Mouse (Mus musculus): ENCODE results near the gene Scnm1. TPM values are rescaled to one million over a fixed set of nuclear protein-coding genes. Genes with fewer than 3 reads are reported as not detected.
A peak's percentile ranks its signal among the peaks of the same experiment; 100 is the strongest.

The Scnm1 gene
- polyA plus RNA-seq, 1 experiment = 25.2 TPM

DNA sequence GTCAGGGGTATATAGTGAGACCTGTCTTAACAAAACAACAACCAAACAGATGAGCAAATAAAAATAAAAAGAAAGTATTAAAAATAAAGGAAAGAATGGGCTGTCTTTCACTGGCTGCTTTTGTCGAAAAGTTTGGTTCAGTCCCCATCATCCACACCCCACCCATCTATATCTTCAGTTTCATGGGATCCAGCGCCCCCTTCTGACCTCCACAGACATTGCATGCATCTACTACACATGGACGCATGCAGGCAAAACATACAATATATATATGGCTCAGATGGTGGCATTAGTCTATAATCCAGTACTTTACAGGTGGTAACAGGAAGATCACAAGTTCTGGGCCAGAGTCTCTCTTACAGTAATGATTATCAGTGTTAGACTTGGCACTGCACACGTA is 20.1 kb upstream of the Scnm1 start:
- Histone ChIP-seq H3K27me3 (ENCODE audit: control insufficient read depth, insufficient read depth, low read length) (no peaks in the 10 kb centered on the region), H3K4me3 (ENCODE audit: extremely low read depth, insufficient read depth, insufficient read length) (no peak overlapping the region), H3K36me3 (ENCODE audit: control insufficient read depth, insufficient read depth, low read length) (no peaks in the 10 kb centered on the region), H3K4me1 (ENCODE audit: control insufficient read depth, insufficient read depth, insufficient read length) (no peaks in the 10 kb centered on the region), H3K27ac (ENCODE audit: insufficient read depth, low read length) (no peak overlapping the region)
- DNase-seq (ENCODE audit: low read depth in 1 of 2, low spot score in 2 of 2) = peak in 1 of 2 experiments; percentile 62
- peak; percentile 67; the same call in 1 of the 2 replicates for TF ChIP-seq CTCF (IDR thresholded peaks at IDR 0.05; ENCODE audit: extremely low read depth, insufficient read depth, insufficient read length, insufficient replicate concordance)
- TF ChIP-seq POLR2A (IDR thresholded peaks at IDR 0.05; ENCODE audit: low read depth, low read length) = no peak
- 34% methylated on average over 4 of the region's 4 CpGs for WGBS

DNA sequence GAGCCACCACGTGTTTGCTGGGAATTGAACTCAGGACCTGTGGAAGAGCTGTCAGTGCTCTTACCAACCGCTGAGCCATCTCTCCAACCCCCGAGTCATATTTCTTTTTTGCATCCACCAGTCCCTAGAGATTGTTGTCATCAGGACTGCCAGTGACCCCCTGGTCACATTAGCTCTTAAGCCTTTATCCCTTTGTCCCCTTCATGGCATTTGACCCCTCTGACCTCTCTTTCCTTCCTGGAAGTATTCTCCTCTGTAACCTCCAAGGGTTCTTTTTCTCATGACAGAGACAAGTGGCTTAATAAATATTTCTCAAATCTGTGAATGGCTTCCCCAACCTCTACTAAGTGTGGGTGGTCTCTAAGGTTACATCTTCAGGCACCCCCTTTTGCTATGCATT is 14.1 kb upstream of the Scnm1 start:
- Histone ChIP-seq H3K27ac (ENCODE audit: insufficient read depth, low read length) (no peak overlapping the region), H3K27me3 (ENCODE audit: control insufficient read depth, insufficient read depth, low read length) (no peaks in the 10 kb centered on the region), H3K36me3 (ENCODE audit: control insufficient read depth, insufficient read depth, low read length) (no peaks in the 10 kb centered on the region), H3K4me3 (ENCODE audit: extremely low read depth, insufficient read depth, insufficient read length) (no peak overlapping the region), H3K4me1 (ENCODE audit: control insufficient read depth, insufficient read depth, insufficient read length) (no peaks in the 10 kb centered on the region)
- no peak for DNase-seq (ENCODE audit: low read depth in 1 of 2, low spot score in 2 of 2)
- TF ChIP-seq CTCF (IDR thresholded peaks at IDR 0.05; ENCODE audit: extremely low read depth, insufficient read depth, insufficient read length, insufficient replicate concordance) (no peak), POLR2A (IDR thresholded peaks at IDR 0.05; ENCODE audit: low read depth, low read length) (no peak)
- WGBS = 78% methylated on average over 3 of the region's 3 CpGs

DNA sequence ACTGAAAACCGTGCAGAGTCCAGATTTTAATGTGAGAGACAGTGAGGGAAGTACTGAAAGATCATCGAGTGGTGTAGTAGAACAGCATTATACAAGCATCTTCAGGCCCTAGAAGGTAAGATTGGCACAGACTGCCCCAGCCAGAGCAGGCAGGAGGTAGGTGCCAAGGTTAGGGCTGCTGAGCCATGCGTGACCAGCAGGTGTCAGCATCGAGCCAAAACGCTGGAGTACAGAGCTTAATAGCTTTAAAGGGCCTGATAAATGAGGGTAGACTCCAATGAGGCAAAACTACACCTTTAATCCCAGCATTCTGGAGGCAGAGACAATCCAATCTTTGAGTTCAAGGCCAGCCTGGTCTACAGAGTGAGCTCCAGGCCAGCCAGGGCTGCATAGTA is 8.8 kb upstream of the Scnm1 start:
- H3K4me1 ChIP-seq (ENCODE audit: control insufficient read depth, insufficient read depth, insufficient read length) = peaks cover 17% of the 10 kb centered on the region; the same call in 1 of the 2 replicates
- peak overlapping the region; percentile 82; the same call in 1 of the 2 replicates for H3K4me3 ChIP-seq (ENCODE audit: extremely low read depth, insufficient read depth, insufficient read length)
- no peak for TF ChIP-seq POLR2A (IDR thresholded peaks at IDR 0.05; ENCODE audit: low read depth, low read length)
- peak; percentile 96 for TF ChIP-seq CTCF (IDR thresholded peaks at IDR 0.05; ENCODE audit: extremely low read depth, insufficient read depth, insufficient read length, insufficient replicate concordance)
- H3K36me3 ChIP-seq (ENCODE audit: control insufficient read depth, insufficient read depth, low read length) = peaks cover 12% of the 10 kb centered on the region
- WGBS = 7% methylated on average over 5 of the region's 5 CpGs
- DNase-seq (ENCODE audit: low read depth in 1 of 2, low spot score in 2 of 2) = peak; percentile 75 to 88
- no peaks in the 10 kb centered on the region for H3K27me3 ChIP-seq (ENCODE audit: control insufficient read depth, insufficient read depth, low read length)
- H3K27ac ChIP-seq (ENCODE audit: insufficient read depth, low read length) = peak overlapping the region; percentile 94; the same call in 1 of the 2 replicates

DNA sequence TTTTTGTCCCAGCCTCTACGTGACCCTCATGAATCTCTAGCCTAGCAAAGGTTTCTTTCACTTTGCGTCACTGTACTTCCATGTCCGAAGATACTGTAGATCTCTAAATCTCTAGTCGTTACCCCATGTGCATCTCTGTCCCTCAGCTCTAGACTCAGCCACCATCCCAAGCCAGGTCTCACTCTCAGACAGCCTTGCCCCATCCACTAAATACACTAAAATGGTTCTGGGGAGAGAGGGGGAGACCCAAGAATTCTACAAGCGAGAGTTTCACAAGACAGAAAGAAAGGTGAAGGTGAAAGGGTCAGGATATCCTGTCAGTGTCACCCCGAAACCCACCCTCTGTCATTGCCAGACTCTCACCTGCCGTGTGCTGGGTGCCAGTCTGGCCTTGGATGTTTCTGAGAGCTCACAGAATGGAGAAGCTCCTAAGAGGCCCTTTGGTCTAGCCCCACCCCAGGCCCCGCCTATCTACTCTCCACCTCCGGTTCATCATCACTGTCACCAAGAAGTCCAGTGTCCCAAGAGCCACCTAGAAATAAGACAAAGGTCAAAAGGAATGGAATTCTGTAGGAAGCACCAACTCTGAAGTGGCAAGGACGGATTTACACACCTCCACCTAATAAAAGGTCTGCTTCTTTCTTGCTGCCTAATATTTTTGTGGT is 8.3 kb upstream of the Scnm1 start, which contains the start of gene Tnfaip8l2:
Gene Tnfaip8l2 (minus strand): TSS at position 409 of the 665 bp plus-strand sequence.
- Histone ChIP-seq H3K36me3 (ENCODE audit: control insufficient read depth, insufficient read depth, low read length) (peaks cover 12% of the 10 kb centered on the region), H3K4me1 (ENCODE audit: control insufficient read depth, insufficient read depth, insufficient read length) (peaks cover 17% of the 10 kb centered on the region; the same call in 1 of the 2 replicates), H3K27ac (ENCODE audit: insufficient read depth, low read length) (peak within 1 kb of the TSS; percentile 94), H3K27me3 (ENCODE audit: control insufficient read depth, insufficient read depth, low read length) (no peaks in the 10 kb centered on the region), H3K4me3 (ENCODE audit: extremely low read depth, insufficient read depth, insufficient read length) (peak within 1 kb of the TSS; percentile 82)
- peak; percentile 50 to 75 for DNase-seq (ENCODE audit: low read depth in 1 of 2, low spot score in 2 of 2)
- 19% methylated on average over 10 of the region's 10 CpGs for WGBS
- peak; percentile 88 for TF ChIP-seq POLR2A (IDR thresholded peaks at IDR 0.05; ENCODE audit: low read depth, low read length)
- TF ChIP-seq CTCF (IDR thresholded peaks at IDR 0.05; ENCODE audit: extremely low read depth, insufficient read depth, insufficient read length, insufficient replicate concordance) = no peak

DNA sequence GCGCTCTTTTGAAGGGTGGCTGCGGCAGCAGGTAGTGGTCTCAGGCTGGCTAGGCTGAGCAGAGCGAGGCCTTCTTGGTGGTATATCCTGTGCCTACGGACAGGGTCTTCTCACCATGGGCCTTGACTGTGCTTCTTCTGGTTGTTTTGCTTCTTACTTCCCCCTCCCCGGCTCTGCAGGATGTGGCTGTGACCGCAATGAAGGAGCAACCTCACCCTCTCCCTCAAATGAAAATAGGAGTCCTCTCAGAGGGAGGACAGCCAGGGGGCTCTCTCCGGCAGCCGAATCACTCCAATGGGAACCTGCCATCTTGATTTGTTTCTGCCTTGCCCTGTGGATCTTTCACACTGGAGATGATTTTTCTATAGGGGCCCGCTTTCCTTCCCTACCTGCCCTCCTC is 7.7 kb upstream of the Scnm1 start:
- H3K27me3 ChIP-seq (ENCODE audit: control insufficient read depth, insufficient read depth, low read length) = no peaks in the 10 kb centered on the region
- H3K4me3 ChIP-seq (ENCODE audit: extremely low read depth, insufficient read depth, insufficient read length) = peak overlapping the region; percentile 82
- H3K36me3 ChIP-seq (ENCODE audit: control insufficient read depth, insufficient read depth, low read length) = peaks cover 12% of the 10 kb centered on the region
- H3K27ac ChIP-seq (ENCODE audit: insufficient read depth, low read length) = peak overlapping the region; percentile 94
- WGBS = 9% methylated on average over 9 of the region's 9 CpGs
- no peak for TF ChIP-seq CTCF (IDR thresholded peaks at IDR 0.05; ENCODE audit: extremely low read depth, insufficient read depth, insufficient read length, insufficient replicate concordance)
- TF ChIP-seq POLR2A (IDR thresholded peaks at IDR 0.05; ENCODE audit: low read depth, low read length) = no peak; the same call in 1 of the 2 replicates
- DNase-seq (ENCODE audit: low read depth in 1 of 2, low spot score in 2 of 2) = peak; percentile 53 to 77
- peaks cover 22% of the 10 kb centered on the region; the same call in 1 of the 2 replicates for H3K4me1 ChIP-seq (ENCODE audit: control insufficient read depth, insufficient read depth, insufficient read length)

DNA sequence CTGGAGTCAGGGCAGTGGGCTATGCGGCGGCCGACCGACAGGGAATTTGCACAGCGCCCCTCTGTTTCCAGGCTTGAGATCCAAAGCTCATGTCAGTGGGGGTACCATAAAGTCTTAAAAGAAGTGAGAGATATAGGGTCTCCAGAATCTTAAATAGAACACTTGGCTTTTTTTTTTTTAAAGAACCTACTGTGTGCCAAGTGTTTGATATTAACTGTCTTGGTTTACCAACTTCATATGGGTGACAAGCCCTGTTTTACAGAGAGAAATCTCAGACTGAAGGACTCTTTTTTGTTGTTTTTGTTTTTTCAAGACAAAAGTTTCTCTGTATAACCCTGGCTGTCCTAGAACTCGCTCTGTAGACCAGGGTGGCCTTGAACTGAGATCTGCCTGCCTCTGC is 7.0 kb upstream of the Scnm1 start:
- WGBS = 94% methylated on average over 6 of the region's 6 CpGs
- no peak for TF ChIP-seq CTCF (IDR thresholded peaks at IDR 0.05; ENCODE audit: extremely low read depth, insufficient read depth, insufficient read length, insufficient replicate concordance)
- no peak for TF ChIP-seq POLR2A (IDR thresholded peaks at IDR 0.05; ENCODE audit: low read depth, low read length)
- H3K27me3 ChIP-seq (ENCODE audit: control insufficient read depth, insufficient read depth, low read length) = no peaks in the 10 kb centered on the region
- no peak for DNase-seq (ENCODE audit: low read depth in 1 of 2, low spot score in 2 of 2)
- peaks cover 28% of the 10 kb centered on the region; the same call in 1 of the 2 replicates for H3K4me1 ChIP-seq (ENCODE audit: control insufficient read depth, insufficient read depth, insufficient read length)
- peaks cover 12% of the 10 kb centered on the region for H3K36me3 ChIP-seq (ENCODE audit: control insufficient read depth, insufficient read depth, low read length)
- H3K4me3 ChIP-seq (ENCODE audit: extremely low read depth, insufficient read depth, insufficient read length) = peak overlapping the region; percentile 82
- H3K27ac ChIP-seq (ENCODE audit: insufficient read depth, low read length) = peak overlapping the region; percentile 94

DNA sequence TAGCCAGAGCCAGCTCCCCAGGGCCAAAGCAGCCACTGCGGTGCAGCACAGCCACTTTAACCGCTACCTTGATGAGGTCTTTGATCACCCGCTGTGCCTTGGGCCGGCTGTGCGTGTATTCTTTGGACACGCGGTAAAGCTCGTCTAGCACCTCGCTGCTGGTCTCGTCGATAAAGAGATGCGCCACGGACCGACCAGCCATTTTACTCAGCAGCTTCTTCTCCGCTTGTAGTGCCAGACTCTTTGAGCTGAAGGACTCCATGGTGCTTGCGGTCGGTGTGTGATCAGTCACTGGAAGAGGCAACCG is 6.4 kb upstream of the Scnm1 start:
- Histone ChIP-seq H3K27me3 (ENCODE audit: control insufficient read depth, insufficient read depth, low read length) (no peaks in the 10 kb centered on the region), H3K27ac (ENCODE audit: insufficient read depth, low read length) (peak overlapping the region; percentile 64), H3K4me1 (ENCODE audit: control insufficient read depth, insufficient read depth, insufficient read length) (peaks cover 32% of the 10 kb centered on the region; the same call in 1 of the 2 replicates), H3K36me3 (ENCODE audit: control insufficient read depth, insufficient read depth, low read length) (peaks cover 12% of the 10 kb centered on the region), H3K4me3 (ENCODE audit: extremely low read depth, insufficient read depth, insufficient read length) (peak overlapping the region; percentile 8; the same call in 1 of the 2 replicates)
- 87% methylated on average over 18 of the region's 18 CpGs for WGBS
- no peak for TF ChIP-seq CTCF (IDR thresholded peaks at IDR 0.05; ENCODE audit: extremely low read depth, insufficient read depth, insufficient read length, insufficient replicate concordance)
- TF ChIP-seq POLR2A (IDR thresholded peaks at IDR 0.05; ENCODE audit: low read depth, low read length) = no peak
- DNase-seq (ENCODE audit: low read depth in 1 of 2, low spot score in 2 of 2) = no peak
